Mouse (Mus musculus): ENCODE measurements at regions not wholly inside any gene's neighbourhood (a gene's known extent, or its start where the extent isn't known, plus 50 kb on each side); places are given as distances from the start of the nearest gene placed in this dataset.

DNA sequence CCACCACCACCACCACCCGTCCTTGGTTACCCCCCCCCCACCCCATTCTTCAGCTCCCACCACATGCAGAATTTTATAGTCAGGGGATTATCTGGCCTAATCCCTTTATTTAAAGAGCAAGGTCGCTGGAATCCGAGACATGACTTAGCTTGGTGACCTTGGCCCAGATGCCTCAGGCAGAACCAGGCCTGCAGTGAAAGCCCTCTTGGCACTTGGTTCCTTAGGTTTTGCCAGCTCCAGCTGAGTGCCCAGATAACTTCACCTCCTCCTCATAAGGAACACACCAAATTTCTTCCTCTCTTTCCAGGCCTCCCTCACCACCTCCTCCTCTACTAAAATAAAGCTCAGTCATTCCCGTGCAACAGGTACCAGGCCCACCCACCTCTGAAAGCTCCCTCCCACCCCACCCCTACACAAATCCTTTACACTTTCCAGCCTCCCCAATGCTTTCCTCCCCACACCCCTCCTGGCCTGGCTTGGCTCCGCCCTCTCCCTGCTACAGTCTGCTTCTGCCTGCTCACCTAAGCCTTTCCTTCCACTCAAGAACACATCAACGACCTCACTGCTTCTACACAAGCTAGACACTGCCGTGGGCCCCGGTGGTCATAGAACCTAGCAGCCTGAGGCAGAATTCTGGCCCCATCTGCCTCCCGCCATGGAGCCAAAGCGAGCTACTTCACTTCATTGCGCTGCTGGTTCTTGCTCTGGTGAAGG is 131.5 kb upstream of the Zfp703 start:
- DNase-seq (ENCODE audit: low spot score), result no peak

DNA sequence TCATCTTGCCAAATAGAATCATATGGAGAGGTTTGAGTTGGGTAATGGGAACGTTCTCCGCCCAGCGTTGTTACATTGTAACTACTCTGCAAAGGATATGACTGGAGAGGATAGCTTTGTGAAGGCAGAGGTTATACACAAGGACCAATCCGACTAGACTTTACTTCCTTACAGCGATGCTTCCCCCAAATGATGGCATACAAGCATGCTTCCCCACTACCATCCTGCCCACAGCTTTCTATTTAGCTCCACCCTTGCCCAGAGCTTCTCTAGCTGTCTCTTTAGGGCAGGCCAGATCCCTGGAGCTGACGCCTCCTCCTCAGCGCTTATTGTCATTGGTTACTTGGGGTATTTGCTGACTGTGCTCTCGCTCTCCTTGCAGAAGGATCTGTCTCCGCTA is 130.1 kb upstream of the Zfp703 start:
- no peak for DNase-seq (ENCODE audit: low spot score)

DNA sequence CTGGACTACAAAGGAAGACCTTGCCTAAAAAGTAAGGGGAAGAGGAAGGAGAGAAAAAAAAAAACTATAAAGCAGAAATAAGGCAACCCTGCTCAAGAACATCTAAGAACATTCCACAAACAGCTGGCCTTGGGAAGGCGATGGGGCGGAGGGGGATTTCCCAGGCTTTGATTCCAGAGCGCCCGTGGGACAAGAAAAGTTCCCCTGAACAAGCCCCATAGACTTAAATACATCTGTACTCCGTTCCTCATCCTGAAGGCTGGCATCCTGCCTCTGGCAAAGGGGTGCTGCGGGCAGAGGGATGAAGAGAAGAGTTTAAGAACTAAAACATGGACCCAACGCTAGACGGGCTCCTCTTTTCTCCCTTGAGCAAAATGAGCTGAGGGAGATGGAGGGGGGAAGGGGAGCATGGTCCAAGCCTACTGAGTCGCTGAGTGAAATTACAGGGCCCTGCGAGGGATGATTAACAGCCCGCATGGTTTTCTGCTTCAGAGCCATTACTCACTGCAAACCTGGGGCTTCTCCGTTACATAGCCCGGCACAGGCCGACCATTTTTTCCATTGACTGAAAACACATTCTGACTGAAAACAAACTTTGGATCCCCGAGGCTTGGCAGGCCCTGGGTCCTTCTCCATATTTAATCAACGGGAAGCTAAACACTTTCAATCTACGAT is 128.9 kb upstream of the Zfp703 start:
- DNase-seq (ENCODE audit: low spot score), result no peak

DNA sequence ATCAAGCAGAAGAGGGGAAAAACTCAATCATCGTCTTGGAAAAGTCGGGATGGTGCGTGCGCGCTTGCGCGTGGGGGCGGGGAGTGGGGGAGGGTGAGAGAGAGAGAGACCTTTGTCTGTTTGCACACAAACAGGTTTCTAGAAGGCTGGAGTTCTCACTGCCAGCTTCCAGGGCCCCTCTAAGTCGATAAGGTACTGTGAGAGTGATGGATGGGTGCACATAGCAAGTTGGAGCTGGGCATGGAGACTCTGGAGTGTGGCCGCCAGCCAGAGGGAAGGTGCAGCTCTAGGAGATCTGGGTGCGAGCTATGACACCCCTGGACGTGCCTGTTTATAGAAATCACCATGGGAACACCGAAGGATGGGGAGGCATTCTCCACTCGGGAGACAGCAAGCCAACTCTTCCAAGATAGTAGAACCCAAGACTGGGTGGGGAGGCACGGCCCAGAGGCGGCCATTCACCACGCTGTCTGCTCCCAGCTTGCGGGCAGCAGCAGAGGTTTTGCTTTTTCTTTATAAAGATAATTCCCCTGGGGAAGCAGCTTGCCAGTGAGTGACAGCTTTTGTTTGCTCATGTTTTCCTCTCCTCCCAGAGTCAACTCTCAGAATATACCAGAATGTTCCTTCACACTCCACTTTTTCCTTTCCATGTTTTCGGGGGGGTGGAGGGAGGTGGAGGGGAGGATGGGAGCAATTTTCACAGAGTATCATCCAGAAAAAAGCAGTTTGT is 128.0 kb upstream of the Zfp703 start:
- no peak for DNase-seq (ENCODE audit: low spot score)

DNA sequence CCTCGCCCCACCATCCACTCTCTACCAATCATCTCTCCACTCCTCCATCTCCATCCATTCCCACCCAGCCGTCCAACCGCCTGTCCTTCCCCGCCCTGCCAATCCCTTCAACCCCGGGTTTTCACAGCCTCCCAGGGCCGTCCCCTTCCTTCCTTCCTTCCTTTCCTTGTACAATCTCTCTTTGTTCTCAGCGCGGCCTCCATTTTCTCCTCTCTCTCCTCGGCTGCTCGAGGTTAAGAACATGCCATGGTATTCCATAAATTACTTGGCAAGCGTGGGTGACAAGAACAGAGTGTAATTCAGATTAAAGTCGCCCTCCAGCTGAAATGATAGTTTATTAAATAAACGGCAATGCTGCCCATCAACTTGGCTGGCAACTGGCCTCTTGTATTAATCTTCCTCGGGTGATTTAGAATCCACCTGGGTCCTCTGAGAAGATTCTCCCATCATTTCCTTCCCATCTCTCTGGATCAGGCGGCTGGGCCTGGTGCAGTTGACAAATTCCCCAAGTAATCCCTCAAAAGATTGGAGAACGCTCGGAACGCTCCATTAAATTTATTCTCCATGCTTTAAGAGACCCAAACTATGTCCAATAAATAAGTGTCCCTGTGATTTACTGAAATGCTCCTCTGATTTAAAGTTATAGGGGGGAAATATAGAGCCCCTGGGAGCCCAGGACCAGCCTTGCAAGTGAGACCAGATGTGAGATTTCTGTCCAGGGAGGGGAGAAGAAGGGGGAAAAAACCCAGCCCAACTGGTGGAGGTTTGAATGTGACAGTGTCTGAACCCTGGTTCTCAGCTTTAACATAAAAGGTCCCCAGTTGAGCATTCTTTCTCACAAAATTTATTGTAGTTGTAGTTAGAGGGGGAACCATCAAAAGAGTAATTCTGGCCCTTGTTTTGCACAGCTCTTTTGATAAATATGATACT is 125.0 kb upstream of the Zfp703 start:
- DNase-seq (ENCODE audit: low spot score), result no peak

DNA sequence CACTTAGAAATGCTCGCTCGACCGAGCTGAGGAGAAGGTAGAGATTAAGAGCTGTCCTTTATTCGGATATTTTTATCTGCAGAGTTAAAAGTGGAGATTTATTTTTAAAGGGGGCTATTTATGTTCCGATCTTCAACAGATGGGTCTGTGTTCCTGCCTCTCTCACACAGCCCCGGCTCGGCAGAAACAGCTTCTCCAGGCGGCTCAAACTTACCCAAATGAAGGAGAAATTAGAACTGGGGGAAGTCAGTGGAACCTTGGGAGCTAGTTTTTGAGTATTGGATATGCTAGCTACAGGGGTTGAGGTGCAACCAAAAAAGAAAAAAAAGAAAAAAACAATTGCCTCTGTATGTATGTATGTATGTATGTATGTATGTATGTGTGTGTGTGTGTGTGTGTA is 124.2 kb upstream of the Zfp703 start:
- DNase-seq (ENCODE audit: low spot score), result no peak

DNA sequence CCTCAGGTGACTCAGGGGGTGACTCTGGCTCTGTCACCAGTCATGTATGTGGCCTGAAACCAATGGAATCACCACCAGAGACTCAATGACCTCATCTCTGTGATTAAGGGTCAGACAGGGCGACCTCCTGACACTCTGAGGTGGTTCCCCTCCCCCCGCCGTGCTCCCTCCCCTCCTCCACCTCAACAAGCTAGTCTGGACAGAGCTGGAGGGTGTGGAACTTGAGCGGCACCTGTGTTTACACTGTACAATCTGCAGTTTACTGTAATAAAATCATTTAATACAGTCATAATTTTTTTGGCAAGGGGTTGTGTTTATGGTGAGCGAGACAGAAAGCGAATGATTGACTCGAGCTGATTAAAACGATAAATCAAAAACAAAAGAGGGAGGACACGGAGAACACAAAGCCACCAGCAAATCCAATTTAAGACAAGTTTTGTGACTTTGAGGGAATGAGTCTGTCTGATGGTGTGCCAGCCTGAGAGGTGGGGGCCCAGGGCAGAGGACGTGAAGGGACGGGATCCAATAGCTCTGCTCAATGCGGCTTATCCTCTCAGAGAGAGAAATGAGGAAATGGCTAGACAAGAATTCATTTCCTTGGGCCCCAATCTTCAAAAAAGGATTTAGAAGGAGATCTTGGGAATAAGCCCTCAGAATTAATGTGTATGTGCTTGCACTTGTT is 122.4 kb upstream of the Zfp703 start:
- DNase-seq (ENCODE audit: low spot score), result no peak

DNA sequence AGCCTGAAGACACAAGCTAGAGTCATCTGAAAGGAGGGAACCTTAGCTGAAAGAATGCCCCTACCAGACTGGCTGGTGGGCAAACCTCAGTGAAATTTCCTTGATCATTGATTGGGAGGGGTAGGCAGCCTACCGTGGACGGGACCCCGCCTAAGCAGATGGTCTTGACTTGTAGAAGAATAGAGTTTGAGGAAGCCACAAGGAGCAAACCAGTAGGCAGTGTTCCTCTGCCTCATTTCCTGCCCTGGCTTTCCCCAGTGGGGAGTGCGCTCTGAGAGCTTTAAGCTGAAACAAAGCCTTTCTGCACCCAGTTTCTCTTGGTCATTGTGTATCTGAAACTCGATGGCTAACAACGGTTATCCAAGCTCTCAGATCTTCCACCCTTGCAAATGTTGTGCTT is 121.9 kb upstream of the Zfp703 start:
- no peak for DNase-seq (ENCODE audit: low spot score)

DNA sequence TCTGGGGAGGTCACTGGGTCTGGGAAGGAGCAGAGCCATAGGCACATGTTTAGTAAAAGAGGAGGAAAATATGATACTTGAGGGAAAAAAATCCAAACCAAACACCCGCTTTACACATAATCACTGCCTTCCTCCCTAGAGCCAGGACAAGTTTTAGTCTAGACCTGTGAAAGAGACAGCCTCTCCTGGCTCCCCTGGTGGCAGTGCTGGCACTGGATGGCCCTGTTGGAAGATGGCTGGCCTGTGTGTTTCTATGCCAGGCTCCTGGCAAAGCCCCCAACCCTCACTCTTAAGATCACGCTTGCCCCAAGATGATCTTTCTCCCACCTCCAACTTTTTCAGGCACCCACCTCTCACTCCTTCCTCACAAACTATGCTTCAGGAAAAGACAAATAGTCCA is 112.6 kb upstream of the Zfp703 start:
- no peak for DNase-seq (ENCODE audit: low spot score)

DNA sequence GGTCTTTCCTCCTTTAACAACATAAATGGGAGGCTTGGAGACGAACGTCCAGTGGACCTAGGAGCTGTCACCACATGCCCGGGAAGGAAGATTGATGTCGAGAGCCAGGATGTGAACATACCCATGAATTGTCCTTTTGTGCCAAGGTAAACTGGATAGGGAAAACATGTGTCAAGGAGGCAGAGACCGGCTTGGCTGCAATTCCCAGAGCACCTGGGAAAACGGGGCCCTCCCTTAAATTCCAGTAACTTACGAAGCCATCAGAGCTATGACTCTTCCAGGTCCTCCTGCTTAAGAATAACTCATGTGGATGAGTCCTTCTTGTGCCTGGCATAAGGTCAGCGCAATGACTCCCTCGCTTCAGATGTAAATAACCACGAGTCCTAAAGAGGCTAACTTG is 112.2 kb upstream of the Zfp703 start:
- no peak for DNase-seq (ENCODE audit: low spot score)

DNA sequence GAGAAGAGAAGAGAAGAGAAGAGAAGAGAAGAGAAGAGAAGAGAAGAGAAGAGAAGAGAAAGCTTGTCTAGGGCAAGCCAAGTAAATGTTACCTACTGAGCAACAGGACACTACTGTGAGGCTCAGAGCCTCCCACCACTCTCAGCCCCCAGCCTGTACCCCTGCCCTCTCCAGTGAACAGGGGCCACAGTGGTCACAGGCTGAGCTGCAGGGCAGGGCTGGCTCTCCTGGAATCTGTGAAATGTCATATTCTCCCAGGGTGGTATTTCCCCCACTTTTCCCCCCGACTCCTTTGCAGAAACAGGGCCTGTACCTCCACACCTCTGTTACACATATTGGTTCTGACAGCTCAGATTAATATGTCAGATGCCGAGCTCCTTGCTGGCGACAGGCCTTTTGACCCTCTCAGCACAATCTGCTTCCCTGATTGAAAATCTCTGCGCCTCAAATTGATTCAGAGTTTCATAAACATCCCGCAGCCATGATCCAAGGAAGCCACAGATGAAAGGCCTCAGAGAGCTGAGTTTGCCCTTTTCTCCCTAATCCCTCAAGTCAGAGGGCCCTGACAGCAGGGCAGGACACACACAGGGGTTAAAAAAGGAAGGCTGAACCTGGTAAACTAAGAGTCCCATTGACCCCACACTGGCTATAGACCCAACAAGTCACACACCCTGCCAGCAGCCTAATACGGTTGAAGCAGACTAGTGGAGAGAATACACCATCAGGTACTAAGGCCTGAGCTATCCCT is 108.8 kb upstream of the Zfp703 start:
- no peak for DNase-seq (ENCODE audit: low spot score)

DNA sequence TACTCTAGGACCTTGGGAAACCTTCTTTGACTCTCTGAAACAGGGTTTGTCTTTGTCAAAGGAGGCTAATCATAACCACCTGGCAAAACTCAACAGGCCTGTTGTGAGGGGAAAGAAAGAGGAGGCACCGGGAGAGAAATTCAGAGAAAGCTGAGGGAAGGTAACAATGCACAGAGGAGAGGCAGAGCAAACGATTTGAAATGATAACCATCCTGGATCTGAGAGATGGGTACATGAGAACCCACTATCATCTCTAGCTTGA is 108.3 kb upstream of the Zfp703 start:
- no peak for DNase-seq (ENCODE audit: low spot score)

DNA sequence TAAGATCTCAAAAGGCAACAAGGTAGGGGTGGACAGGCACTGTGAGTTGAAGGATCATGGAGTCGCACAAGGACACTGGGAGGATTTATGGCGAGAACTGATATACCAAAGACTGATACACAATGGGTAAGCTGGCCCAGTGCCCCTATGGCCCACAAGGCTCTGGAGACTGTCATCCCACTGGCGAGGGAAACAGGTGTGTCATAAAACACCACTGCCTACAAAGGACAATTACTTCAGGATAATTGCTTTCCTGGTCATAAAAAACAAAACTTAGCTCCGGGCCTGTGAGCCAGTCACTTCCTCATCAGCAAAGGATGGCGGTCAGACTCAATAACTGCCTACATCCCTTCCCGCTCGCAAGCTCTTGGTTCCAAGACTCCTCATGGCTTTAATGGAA is 105.3 kb upstream of the Zfp703 start:
- DNase-seq (ENCODE audit: low spot score), result no peak

DNA sequence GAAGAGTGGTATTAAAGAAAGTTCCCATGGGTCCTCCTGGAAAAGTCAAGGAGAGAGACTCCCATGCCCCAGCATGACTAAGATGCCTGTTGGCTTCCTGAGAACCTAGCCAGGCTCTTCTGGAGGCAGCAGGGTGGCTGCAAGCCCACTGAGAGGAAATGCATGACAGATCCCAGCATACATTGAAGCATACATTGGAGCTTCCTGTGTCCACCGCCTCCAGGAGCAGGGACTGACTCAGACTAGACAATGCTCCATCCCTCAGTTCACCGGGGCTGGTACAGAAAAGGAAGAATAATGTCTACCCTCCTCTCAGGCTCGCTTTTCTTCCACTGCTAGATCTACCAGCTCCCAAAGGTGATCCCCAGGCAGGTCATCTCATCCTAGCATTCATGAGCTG is 104.7 kb upstream of the Zfp703 start:
- no peak for DNase-seq (ENCODE audit: low spot score)

DNA sequence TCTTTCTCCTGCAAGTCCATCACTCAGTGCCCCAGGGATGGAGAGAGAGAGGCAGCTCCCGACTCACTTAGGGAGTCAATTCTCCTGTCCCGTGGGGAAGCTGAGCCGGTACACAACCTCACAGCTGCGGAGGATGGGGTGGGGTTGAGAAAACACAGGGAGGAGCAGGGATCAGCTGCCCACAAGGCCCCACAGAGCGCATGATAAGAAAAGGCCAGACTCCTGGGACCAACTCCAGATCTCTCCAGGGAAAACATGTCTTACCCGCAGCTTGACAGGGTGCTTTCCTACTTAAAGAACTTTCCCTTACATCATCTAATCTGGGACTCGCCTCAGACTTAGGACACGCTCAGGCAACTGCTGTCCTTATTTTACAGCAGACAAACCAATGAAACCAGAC is 104.3 kb upstream of the Zfp703 start:
- no peak for DNase-seq (ENCODE audit: low spot score)

DNA sequence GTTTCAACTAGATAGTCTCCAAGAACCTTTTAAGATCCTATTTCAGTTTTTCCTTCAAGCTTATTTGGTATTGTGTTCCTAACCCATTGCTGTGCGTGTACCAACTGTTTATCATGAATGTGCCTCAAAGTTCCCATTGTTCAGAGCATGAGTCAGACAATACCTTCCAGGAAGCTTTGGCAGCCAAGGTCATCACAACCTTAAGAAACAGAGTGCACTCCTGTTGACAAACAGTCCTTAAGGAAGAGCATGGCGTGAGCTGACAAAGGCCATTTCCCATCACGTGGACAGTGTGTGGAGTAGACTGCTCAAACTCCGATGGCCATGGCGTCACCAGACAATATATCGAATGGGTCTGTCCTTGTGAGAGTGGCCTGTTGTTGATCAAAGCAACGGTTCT is 96.9 kb upstream of the Zfp703 start:
- DNase-seq (ENCODE audit: low spot score), result no peak

DNA sequence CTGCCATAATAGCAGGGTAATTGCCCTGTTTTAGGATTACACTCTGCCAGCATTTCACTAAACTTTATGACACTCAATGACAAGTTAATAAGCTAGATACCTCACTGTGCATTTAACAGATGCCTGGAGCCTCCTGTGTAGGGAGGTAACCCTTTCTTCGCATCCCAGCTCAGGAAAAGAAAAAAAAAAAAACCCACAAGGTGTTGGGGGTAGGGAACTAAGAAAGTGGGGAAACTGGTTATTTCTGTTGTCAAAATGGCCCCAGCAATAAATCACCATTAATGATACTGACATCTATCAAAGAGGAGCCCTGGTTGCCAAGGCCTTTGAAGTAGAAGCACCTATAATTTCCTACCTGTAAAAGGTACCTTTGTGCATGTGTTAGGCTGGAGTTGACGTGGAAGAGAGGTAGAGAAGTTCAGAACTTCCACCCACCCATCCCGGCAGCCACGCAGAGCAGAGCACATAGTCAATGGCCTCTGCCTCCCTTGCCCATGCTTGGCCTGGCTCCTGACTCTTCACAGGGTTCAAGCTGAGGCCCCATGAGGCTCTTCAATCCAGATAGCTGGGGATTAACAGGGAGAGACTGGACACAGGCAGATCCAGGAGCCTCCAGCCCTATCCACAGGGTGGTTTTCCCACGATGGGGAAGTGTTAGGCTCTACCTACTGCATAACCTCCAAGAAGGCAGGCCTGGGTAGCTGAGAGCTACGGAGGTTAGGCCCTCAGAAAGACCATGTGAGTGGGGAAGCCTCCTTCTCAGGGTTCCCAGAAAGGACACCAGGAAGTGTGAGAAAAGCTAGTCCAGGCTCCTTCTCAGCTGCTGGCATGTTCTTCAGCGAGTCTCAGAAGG is 95.6 kb upstream of the Zfp703 start:
- DNase-seq (ENCODE audit: low spot score), result no peak

DNA sequence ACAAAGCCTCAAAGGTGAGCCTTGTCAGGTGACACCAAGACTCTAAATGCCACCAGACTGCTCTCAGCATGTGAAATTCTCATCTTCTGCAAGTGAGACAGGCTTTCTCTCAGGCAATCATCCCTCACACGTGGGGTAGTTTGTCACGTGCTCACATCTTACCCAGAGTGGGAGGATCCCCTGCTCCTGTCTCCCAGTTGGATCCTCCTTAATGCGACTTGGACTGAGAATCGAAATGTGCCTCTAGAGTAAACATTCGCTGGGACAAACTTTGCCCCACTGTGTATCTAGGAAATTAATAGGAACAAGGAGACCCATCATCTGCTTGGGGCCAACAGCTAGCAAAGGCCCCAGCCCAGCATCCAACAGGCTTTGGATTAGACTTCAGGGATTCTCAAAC is 94.5 kb upstream of the Zfp703 start:
- no peak for DNase-seq (ENCODE audit: low spot score)

DNA sequence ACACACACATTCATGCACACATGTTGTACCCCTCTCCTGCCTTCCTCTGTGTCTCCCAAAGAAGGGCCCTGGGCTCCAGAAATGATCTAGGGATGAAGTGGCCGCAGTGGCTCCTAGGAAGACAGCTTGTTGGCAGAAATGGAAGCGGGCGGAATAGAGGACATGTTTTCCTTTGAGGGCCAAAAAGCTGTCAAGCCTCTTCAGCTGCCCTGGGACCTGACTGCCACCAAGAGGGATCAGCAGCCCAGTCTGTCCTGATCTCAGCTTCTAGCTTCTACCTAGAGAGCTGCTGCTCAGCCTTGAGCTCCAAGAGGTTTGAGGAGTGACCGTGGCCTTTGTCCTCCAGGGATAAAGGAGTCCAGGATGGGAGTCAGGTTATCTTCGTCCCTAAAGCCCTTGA is 93.8 kb upstream of the Zfp703 start:
- DNase-seq (ENCODE audit: low spot score), result no peak

DNA sequence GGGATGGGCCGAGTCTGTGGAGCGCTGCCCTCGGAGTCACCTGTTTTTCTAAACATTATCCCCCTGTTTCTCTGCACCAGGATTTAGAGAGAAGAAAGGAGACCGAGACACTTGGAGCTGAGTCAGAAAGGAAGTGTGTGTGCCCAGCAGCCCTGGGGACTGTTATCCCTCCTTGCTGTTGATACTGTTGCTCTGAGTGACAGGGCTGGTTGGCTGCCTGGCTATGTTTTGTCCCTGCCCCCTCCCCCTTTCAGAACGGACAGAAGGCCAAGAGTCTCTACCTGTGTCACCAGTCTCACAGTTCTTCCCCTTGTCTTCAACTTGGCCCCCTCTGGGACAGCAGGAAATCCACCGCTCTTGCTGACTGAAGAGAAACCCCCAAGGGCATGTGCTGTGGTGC is 93.4 kb upstream of the Zfp703 start:
- DNase-seq (ENCODE audit: low spot score), result no peak
